Mouse (Mus musculus) E14TG2a.4 (cell line): ENCODE measurements around the gene Zim1.

Experiments
- CTCF ChIP-seq: conservative IDR thresholded peaks from 2 replicates; pipeline ENCODE4 v1.5.1; 2014; ENCODE audit warnings: low read length
- NANOG ChIP-seq: IDR thresholded peaks from 2 replicates; pipeline ENCODE4 v1.6.1; 2014; ENCODE audit warnings: borderline replicate concordance, low read length, mixed read lengths
- POU5F1 ChIP-seq: IDR thresholded peaks from 2 replicates; pipeline ENCODE4 v1.6.1; 2014; ENCODE audit warnings: low read length, borderline replicate concordance

DNA sequence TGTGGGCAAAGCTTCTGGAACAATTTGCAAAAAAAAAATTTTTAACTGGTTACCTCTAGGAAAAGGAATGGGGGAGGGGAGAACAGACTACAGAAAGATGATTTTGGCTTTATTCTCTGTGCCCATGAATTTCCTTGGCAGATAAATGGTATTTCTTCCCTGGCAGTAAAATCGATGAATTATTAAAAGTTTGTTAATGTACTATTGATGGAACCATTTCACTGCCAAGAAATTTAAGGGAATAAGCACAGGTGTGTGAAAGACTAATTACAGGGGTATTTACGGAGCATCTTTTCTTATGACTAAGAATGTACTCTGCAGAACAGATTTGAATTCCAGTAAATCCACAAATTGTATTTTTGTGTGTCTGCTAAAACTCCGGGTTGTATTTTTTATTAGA lies 35.1 kb upstream of the Zim1 start:
- TF ChIP-seq CTCF, result no peak
- no peak for TF ChIP-seq POU5F1
- TF ChIP-seq NANOG, result no peak
